Mouse (Mus musculus) forelimb bud, embryonic 11.5 days (tissue): ENCODE measurements around the gene Mgat4e.
A peak's percentile ranks its signal among the peaks of the same experiment; 100 is the strongest.

Experiments used
- DNase-seq: peaks from one replicate; pipeline ENCODE4 v3.0.0-alpha.2; 2012; ENCODE audit warnings: low read depth, low spot score

Mgat4e gene

DNA sequence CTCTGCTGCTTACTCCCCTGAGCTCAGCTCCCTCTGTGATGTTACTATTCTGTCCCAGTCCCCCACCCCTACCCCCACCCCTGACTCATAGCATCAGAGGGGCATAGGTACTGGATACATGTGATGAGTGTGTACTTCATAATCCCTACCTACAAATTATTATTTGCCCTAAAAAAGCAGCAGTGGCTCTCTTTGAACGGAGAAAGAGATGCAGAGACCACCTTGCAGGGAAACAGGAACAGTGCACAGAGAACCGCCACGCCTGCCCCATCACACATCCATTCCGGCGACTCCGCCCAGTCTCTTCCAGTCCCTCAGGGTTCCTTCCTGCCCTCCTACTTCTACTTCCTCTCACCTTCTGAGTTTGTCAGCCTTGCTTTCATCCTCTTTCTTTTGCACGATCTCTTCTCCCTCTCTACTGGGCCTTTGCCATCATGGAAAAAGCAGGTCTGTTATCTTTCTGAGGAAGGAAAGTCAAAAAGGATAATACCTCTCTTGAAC, at the start of gene Mgat4e:
Gene Mgat4e (minus strand): TSS at position 51 of the 501 bp plus-strand sequence.
- no peak for DNase-seq

- DNase-seq, result no peak
Observed at GRCm38 (mm10) chr1:134597339-134598054, 48.0 kb upstream of the Mgat4e start.

GRCm38 (mm10) chr1:134591773-134592172, 42.3 kb upstream of the Mgat4e start:
- no peak for DNase-seq

GRCm38 (mm10) chr1:134589676-134590075, 40.2 kb upstream of the Mgat4e start:
- no peak for DNase-seq

DNA sequence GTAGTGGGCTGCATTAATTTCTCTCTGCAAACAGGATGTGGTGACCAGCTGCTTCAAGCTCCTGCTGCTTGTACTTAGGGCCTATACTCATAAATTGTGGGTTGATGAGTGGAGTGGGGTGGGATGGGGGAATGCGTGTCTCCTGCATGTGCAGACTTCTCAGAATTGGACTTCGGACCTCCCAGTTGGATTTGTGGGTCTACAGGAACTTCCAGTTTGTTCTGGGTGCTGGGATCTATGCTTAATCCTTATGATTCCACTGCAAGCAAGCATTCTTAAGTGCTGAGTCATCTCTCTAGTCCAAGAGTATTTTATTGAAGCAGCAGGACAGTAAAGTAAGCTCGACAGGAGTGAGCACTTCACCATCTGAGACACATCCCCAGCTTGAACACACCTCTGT, 34.1 kb upstream of the Mgat4e start:
- DNase-seq, result no peak

- no peak for DNase-seq
Observed at GRCm38 (mm10) chr1:134580796-134581195, 31.3 kb upstream of the Mgat4e start.

DNA sequence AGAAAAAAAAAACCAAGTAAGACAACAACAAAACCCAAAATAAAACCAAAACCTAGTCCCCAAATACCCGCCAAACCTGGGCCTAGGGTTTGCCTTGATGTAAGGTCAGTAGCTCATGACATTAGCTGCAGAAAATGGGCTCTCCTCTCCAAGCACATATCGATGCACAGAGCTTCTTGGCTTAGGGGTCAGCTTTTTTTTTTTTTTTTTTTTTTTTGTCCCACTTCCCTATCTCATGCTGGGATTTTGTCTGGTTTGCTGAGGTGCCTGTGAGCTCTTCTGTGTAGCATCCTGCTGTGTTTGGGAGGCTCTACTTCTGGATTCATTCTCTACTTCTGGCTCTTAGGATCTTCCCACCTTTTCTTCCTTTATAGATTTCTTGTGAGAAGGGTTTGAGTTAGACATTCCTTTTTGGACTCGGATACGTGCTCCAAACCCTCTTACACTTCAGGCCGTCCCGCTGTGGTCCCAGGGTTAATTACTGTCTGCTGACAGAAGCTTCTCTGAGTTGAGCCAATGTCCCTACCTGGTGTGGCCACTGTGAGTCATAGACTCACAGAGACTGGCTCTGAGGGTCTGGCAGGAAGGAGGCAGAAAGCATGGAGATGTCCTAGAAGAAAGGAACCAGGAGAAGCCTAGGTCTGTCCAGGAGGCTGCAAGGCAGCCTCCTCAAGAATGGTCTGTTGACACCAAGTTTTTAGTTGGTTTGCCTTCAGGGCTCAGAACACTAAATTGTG, 28.1 kb upstream of the Mgat4e start:
- DNase-seq, result no peak

GRCm38 (mm10) chr1:134573932-134574315, 24.4 kb upstream of the Mgat4e start:
- DNase-seq, result no peak

- no peak for DNase-seq
Observed at GRCm38 (mm10) chr1:134573300-134573931, 23.9 kb upstream of the Mgat4e start.

DNA sequence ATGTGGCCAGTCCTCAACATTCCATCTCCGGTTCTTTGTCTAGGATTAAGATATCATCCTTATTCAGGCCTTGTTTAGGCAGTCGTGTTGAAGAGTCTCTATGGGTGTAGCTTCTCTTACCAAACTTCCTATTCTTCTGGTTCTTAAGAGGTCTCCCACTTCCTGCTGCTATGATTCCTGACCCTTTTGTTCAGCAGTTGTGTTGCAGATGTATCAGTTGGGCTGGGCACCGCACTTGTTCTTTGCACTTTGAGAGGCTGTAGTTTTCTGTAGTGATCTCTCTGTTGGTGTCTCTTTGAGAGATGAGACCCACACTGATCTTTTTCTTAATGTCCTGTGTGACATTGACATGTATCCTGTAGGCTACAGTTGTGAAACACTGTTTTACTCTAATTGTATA, 21.1 kb upstream of the Mgat4e start:
- DNase-seq, result no peak

- DNase-seq, result no peak
Observed at GRCm38 (mm10) chr1:134570171-134570570, 20.7 kb upstream of the Mgat4e start.

- no peak for DNase-seq
Observed at GRCm38 (mm10) chr1:134567511-134567910, 18.0 kb upstream of the Mgat4e start.

- DNase-seq, result no peak
Observed at GRCm38 (mm10) chr1:134563726-134564125, 14.2 kb upstream of the Mgat4e start.

GRCm38 (mm10) chr1:134562457-134562856, 13.0 kb upstream of the Mgat4e start:
- no peak for DNase-seq

DNA sequence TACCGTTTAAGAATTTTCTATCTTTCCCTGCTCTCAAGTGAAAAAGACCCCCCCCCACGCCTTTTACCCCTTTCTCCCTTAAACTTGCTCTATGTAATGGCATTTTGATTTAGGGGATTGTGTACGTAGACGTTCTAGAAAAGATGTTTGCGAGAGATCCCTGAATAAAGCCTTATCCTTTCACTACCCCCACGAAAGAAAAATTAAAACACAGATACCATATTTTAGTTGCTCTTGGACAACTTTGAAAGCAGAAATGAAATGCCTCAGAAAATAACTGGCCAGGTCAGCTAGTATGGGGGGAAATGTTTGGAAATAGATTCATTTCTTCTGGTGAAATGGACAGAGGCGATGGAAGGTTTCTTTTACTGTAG, 12.3 kb upstream of the Mgat4e start:
- no peak for DNase-seq

- DNase-seq, result no peak
Observed at GRCm38 (mm10) chr1:134560801-134561769, 11.6 kb upstream of the Mgat4e start.

DNA sequence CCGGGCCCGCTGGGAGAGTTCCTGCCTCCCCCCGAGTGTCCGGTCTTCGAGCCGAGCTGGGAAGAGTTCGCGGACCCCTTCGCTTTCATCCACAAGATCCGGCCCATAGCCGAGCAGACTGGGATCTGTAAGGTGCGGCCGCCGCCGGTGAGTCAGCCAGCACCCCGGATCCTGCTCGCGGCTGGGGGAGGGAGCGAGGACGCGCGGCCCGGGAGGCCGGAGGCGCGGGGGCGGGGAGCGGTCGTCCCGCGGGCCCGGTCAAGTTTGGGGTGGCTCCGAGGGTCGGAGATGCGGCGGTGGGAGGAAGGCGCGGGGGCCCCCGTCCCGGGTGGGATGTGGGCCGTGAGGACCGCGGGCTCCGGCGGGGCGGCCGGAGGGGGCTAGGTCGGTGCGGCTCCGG, 10.9 kb upstream of the Mgat4e start:
- DNase-seq, result no peak

GRCm38 (mm10) chr1:134559976-134560375, 10.5 kb upstream of the Mgat4e start, which contains the start of gene Kdm5b:
Kdm5b (plus strand) TSS chr1:134560171.
- DNase-seq, result peak; percentile 92

- no peak for DNase-seq
Observed at GRCm38 (mm10) chr1:134559226-134559625, 9.7 kb upstream of the Mgat4e start.

- DNase-seq, result no peak
Observed at GRCm38 (mm10) chr1:134558511-134558910, 9.0 kb upstream of the Mgat4e start.

DNA sequence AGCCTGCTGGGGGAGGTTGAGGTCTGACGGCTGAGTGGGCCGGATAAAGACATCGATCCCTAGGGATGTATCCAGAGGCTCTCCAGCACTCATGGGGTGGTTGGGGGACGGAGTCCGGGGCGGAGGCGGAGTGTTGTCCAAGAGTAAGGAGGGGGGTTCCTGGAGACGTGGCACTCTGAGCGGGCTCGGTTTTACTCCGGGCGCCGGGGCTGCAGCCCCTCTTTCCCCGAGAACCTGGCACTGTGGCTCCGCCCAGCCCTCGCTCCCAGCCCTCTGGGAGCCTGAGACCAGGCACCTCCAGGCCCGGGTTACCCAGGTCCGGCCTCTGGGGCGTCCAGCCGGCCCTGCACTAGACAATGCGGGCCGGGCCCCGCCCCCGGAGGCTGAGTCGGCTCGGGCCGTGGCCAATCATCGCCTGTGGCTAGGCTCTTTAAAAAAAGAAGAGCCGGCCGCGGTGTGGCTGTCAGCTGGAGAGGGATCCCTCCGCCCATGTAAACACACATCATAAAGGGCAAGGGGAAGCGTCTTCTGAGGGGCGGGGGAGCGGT, 7.3 kb upstream of the Mgat4e start:
- peak; percentile 94 for DNase-seq
